Mouse (Mus musculus) MEL (cell line): ENCODE results near the gene Abcg2.

Experiments
- CHD1 ChIP-seq: IDR thresholded peaks from 2 replicates; pipeline ENCODE4 v1.6.1; 2012; ENCODE audit warnings: low read depth, mild to moderate bottlenecking, inconsistent platforms, low read length, improper control_type of control experiment
- CTCF ChIP-seq, 3 experiments: IDR thresholded peaks in 2 of 3; conservative IDR thresholded peaks in 1 of 3; 2 replicates each; pipeline ENCODE4 v1.5.1; 2011 to 2012; ENCODE audit warnings: low read length in 3 of 3, low read depth in 2 of 3, mild to moderate bottlenecking in 2 of 3, improper control_type of control experiment in 1 of 3, inconsistent platforms in 1 of 3, mixed read lengths in 1 of 3, moderate library complexity in 1 of 3; ENCODE audit not compliant: control insufficient read depth in 1 of 3, insufficient read depth in 1 of 3, poor library complexity in 1 of 3, severe bottlenecking in 1 of 3
- ELF1 ChIP-seq: IDR thresholded peaks from 2 replicates; pipeline ENCODE4 v1.6.1; 2014; ENCODE audit warnings: low read depth, mild to moderate bottlenecking, inconsistent platforms, low read length, improper control_type of control experiment, moderate library complexity
- ETS1 ChIP-seq: IDR thresholded peaks from 2 replicates; pipeline ENCODE4 v1.6.1; 2012; ENCODE audit warnings: low read depth, mild to moderate bottlenecking, inconsistent platforms, low read length, improper control_type of control experiment, moderate library complexity
- HCFC1 ChIP-seq: IDR thresholded peaks from 2 replicates; pipeline ENCODE4 v1.6.1; 2012; ENCODE audit warnings: low read depth, mild to moderate bottlenecking, inconsistent platforms, low read length, improper control_type of control experiment, moderate library complexity
- MYC ChIP-seq: IDR thresholded peaks from 2 replicates; pipeline ENCODE4 v1.6.1; 2011; ENCODE audit warnings: low read depth, mild to moderate bottlenecking, low read length, improper control_type of control experiment, moderate library complexity
- NELFE ChIP-seq: IDR thresholded peaks from 2 replicates; pipeline ENCODE4 v1.6.1; 2011; ENCODE audit warnings: low read depth, low read length, improper control_type of control experiment
- POLR2A ChIP-seq, 2 experiments: IDR thresholded peaks; 2 replicates each; pipeline ENCODE4 v1.6.1; 2011 to 2012; ENCODE audit warnings: low read length in 2 of 2, mild to moderate bottlenecking in 2 of 2, control low read depth in 1 of 2, improper control_type of control experiment in 1 of 2, low read depth in 1 of 2, moderate library complexity in 1 of 2; ENCODE audit not compliant: control insufficient read depth in 1 of 2, insufficient read depth in 1 of 2, poor library complexity in 1 of 2
- RCOR1 ChIP-seq: IDR thresholded peaks from 2 replicates; pipeline ENCODE4 v1.6.1; 2012; ENCODE audit warnings: low read depth, mild to moderate bottlenecking, inconsistent platforms, low read length, improper control_type of control experiment
- USF1 ChIP-seq: IDR thresholded peaks from 2 replicates; pipeline ENCODE4 v1.6.1; 2014; ENCODE audit warnings: low read depth, mild to moderate bottlenecking, inconsistent platforms, low read length, improper control_type of control experiment, moderate library complexity

GRCm38 (mm10) chr6:58644586-58644985 is 60.3 kb downstream of the Abcg2 start:
- no peak for TF ChIP-seq ELF1
- no peak for TF ChIP-seq CTCF (IDR thresholded peaks at IDR 0.05 in 2 of 3, conservative IDR thresholded peaks at IDR 0.05 in 1 of 3; ENCODE audit: control insufficient read depth in 1 of 3, insufficient read depth in 1 of 3, low read depth in 2 of 3, low read length in 3 of 3, poor library complexity in 1 of 3, severe bottlenecking in 1 of 3)
- no peak for TF ChIP-seq CHD1
- no peak for TF ChIP-seq RCOR1
- no peak for TF ChIP-seq HCFC1
- no peak for TF ChIP-seq USF1
- no peak for TF ChIP-seq POLR2A (IDR thresholded peaks at IDR 0.05; ENCODE audit: control insufficient read depth in 1 of 2, insufficient read depth in 1 of 2, low read depth in 1 of 2, low read length in 2 of 2, poor library complexity in 1 of 2)
- TF ChIP-seq ETS1, result no peak
- TF ChIP-seq MYC, result no peak
- no peak for TF ChIP-seq NELFE
